9 mouse cellular contexts compared by ENCODE assay signal in the genomic region with DNA sequence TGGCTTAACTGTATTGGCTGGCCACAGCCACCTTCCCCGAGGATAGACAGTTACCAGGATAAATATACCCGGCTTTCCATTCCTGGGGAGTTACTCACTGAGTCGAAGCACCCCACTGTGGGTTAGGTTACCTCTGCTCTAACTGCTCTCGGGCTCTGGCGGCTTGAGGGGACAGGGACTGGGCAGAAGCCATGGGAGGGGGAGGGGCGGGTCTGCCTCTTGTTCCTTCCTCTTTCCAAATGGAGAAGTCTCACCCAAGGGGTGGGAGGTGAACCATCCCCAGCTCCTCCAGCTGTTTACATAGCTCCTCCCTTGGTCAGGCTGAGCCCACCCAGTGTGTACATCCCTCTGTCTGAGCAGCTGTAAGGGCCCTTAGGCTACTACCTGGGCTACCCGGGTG. TPM values are rescaled to one million over a fixed set of nuclear protein-coding genes. Genes with fewer than 3 reads are reported as not detected.
DNase-seq lines count a peak whose midpoint lies in the region; ATAC-seq and TF ChIP-seq lines count a peak whose summit lies in the region.
"Had no signal": no experiment of that assay in that cellular context is flagged by ENCODE, and none has a peak within 500 bp of the region (broad histone marks: within the 10 kb centered on the region; RNA-seq: fewer than 3 reads in every experiment).

No protein-coding gene starts in this region.

- H3K4me3 ChIP-seq in forebrain, embryonic 10.5 days, result no peak overlapping the region
- no peak overlapping the region for H3K4me3 ChIP-seq in forebrain, embryonic 13.5 days
- no peak overlapping the region for H3K4me3 ChIP-seq in intestine, embryonic 16.5 days (ENCODE audit: low read length)
- no peak overlapping the region for H3K4me3 ChIP-seq in cerebellum, adult 2 months (replicated peaks; ENCODE audit: insufficient read depth, low read depth, low read length)
- no peak overlapping the region for H3K4me3 ChIP-seq in forebrain, embryonic 12.5 days (replicated peaks)
- no peak overlapping the region for H3K4me3 ChIP-seq in midbrain, embryonic 16.5 days (ENCODE audit: low read depth, low read length)
- H3K4me3 ChIP-seq: midbrain, embryonic 12.5 days had no signal

- 27% methylated on average over 7 of the region's 7 CpGs for WGBS in forebrain, embryonic 10.5 days
- WGBS in forebrain, embryonic 13.5 days, result 38% methylated on average over 7 of the region's 7 CpGs
- WGBS in intestine, embryonic 16.5 days, result 45% methylated on average over 7 of the region's 7 CpGs
- 49% methylated on average over 7 of the region's 7 CpGs for WGBS in cerebellum, adult 2 months
- 36% methylated on average over 7 of the region's 7 CpGs for WGBS in forebrain, embryonic 12.5 days
- WGBS in midbrain, embryonic 16.5 days, result 34% methylated on average over 7 of the region's 7 CpGs

- peak overlapping the region; percentile 12 for H3K27ac ChIP-seq in forebrain, embryonic 10.5 days
- H3K27ac ChIP-seq in forebrain, embryonic 13.5 days, result no peak overlapping the region
- H3K27ac ChIP-seq in intestine, embryonic 16.5 days (ENCODE audit: low read length), result peak overlapping the region; percentile 80
- H3K27ac ChIP-seq in cerebellum, adult 2 months (ENCODE audit: insufficient read depth, low read length), result no peak overlapping the region
- H3K27ac ChIP-seq in forebrain, embryonic 12.5 days, result no peak overlapping the region
- H3K27ac ChIP-seq in midbrain, embryonic 16.5 days (ENCODE audit: low read length), result no peak overlapping the region
- H3K27ac ChIP-seq: midbrain, embryonic 12.5 days had no signal

- no peaks in the 10 kb centered on the region for H3K9me3 ChIP-seq in forebrain, embryonic 10.5 days
- H3K9me3 ChIP-seq in forebrain, embryonic 13.5 days (replicated peaks), result no peaks in the 10 kb centered on the region
- no peaks in the 10 kb centered on the region for H3K9me3 ChIP-seq in intestine, embryonic 16.5 days (ENCODE audit: control insufficient read depth, low read length)
- H3K9me3 ChIP-seq in forebrain, embryonic 12.5 days, result no peaks in the 10 kb centered on the region
- H3K9me3 ChIP-seq in midbrain, embryonic 16.5 days (replicated peaks; ENCODE audit: control insufficient read depth, low read length, poor library complexity, severe bottlenecking), result no peaks in the 10 kb centered on the region
- H3K9me3 ChIP-seq: midbrain, embryonic 12.5 days had no signal

- no peak for ATAC-seq in forebrain, embryonic 13.5 days
- no peak for ATAC-seq in intestine, embryonic 16.5 days
- no peak for ATAC-seq in forebrain, embryonic 12.5 days (ENCODE audit: low FRiP score)
- ATAC-seq in midbrain, embryonic 16.5 days, result no peak

- H3K27me3 ChIP-seq in forebrain, embryonic 10.5 days (ENCODE audit: poor library complexity, severe bottlenecking), result 0 out of 2 replicates have a peak, but pooled peaks cover 7% of the 10 kb centered on the region
- H3K27me3 ChIP-seq in forebrain, embryonic 13.5 days, result no peaks in the 10 kb centered on the region
- H3K27me3 ChIP-seq in intestine, embryonic 16.5 days (replicated peaks; ENCODE audit: control insufficient read depth, insufficient read depth, low read length), result no peaks in the 10 kb centered on the region
- no peaks in the 10 kb centered on the region for H3K27me3 ChIP-seq in cerebellum, adult 2 months (ENCODE audit: control insufficient read depth, insufficient read depth, low read length)
- no peaks in the 10 kb centered on the region for H3K27me3 ChIP-seq in forebrain, embryonic 12.5 days
- no peaks in the 10 kb centered on the region for H3K27me3 ChIP-seq in midbrain, embryonic 16.5 days (ENCODE audit: control insufficient read depth, insufficient read depth, low read depth, low read length)

- peaks cover 66% of the 10 kb centered on the region for H3K4me1 ChIP-seq in forebrain, embryonic 10.5 days
- H3K4me1 ChIP-seq in forebrain, embryonic 13.5 days, result peaks cover 35% of the 10 kb centered on the region
- H3K4me1 ChIP-seq in intestine, embryonic 16.5 days (ENCODE audit: control insufficient read depth, insufficient read depth, low read length), result peaks cover 72% of the 10 kb centered on the region
- peaks cover 71% of the 10 kb centered on the region for H3K4me1 ChIP-seq in cerebellum, adult 2 months (ENCODE audit: control insufficient read depth, insufficient read depth, low read length)
- H3K4me1 ChIP-seq in forebrain, embryonic 12.5 days, result peaks cover 41% of the 10 kb centered on the region
- peaks cover 13% of the 10 kb centered on the region for H3K4me1 ChIP-seq in midbrain, embryonic 16.5 days (ENCODE audit: control insufficient read depth, insufficient read depth, low read length)

- TF ChIP-seq CTCF in cerebellum, adult 2 months (IDR thresholded peaks at IDR 0.05; ENCODE audit: borderline replicate concordance, insufficient read depth, low read depth, low read length), result no peak

- no peak for DNase-seq in forebrain, embryonic 10.5 days (ENCODE audit: extremely low spot score, low spot score)
- peak; percentile 71 for DNase-seq in MEL-GATA-1-ER (ENCODE audit: extremely low read depth, low read depth)
- DNase-seq in lung, postnatal 25 days (ENCODE audit: low spot score), result peak; percentile 56
- no peak for DNase-seq in cerebellum, adult 2 months

- TF ChIP-seq POLR2A in cerebellum, adult 2 months (IDR thresholded peaks at IDR 0.05; ENCODE audit: borderline replicate concordance, insufficient read depth, low read length), result no peak

- 0 out of 2 replicates have a peak, but pooled peaks cover 5% of the 10 kb centered on the region for H3K36me3 ChIP-seq in forebrain, embryonic 10.5 days (replicated peaks)
- no peaks in the 10 kb centered on the region for H3K36me3 ChIP-seq in forebrain, embryonic 13.5 days (ENCODE audit: poor library complexity, severe bottlenecking)
- no peaks in the 10 kb centered on the region for H3K36me3 ChIP-seq in intestine, embryonic 16.5 days (ENCODE audit: control insufficient read depth, insufficient read depth, low read length)
- no peaks in the 10 kb centered on the region for H3K36me3 ChIP-seq in forebrain, embryonic 12.5 days (replicated peaks)
- no peaks in the 10 kb centered on the region for H3K36me3 ChIP-seq in midbrain, embryonic 16.5 days (ENCODE audit: control insufficient read depth, insufficient read depth, low read length)
- H3K36me3 ChIP-seq: midbrain, embryonic 12.5 days had no signal

- no peak overlapping the region for H3K9ac ChIP-seq in forebrain, embryonic 13.5 days
- H3K9ac ChIP-seq in intestine, embryonic 16.5 days (ENCODE audit: low read depth, low read length), result 0 out of 2 replicates have a peak overlapping the region, but pooled peaks have one; percentile 20
- H3K9ac ChIP-seq in forebrain, embryonic 12.5 days, result no peak overlapping the region
- no peak overlapping the region for H3K9ac ChIP-seq in midbrain, embryonic 16.5 days (ENCODE audit: low read depth, low read length)
- H3K9ac ChIP-seq: midbrain, embryonic 12.5 days had no signal

- H3K4me2 ChIP-seq in forebrain, embryonic 13.5 days, result no peak overlapping the region
- H3K4me2 ChIP-seq in intestine, embryonic 16.5 days (ENCODE audit: low read depth, low read length), result 0 out of 2 replicates have a peak overlapping the region, but pooled peaks have one; percentile 14
- no peak overlapping the region for H3K4me2 ChIP-seq in forebrain, embryonic 12.5 days
- H3K4me2 ChIP-seq in midbrain, embryonic 16.5 days (ENCODE audit: low read length), result no peak overlapping the region
- H3K4me2 ChIP-seq: midbrain, embryonic 12.5 days had no signal

RNA-seq across cellular contexts. Expression of a gene that starts 23.6 kb away (rescaled TPM):
- 1,454 and 1,463 TPM in 2 replicates for polyA plus RNA-seq in forebrain, embryonic 10.5 days (2016; fragmentation: Nextera tagmentation; extraction: Ambion mirVana)
- 1,081 and 1,088 TPM in 2 replicates for polyA plus RNA-seq in forebrain, embryonic 13.5 days (2015; fragmentation: Nextera tagmentation; extraction: Ambion mirVana)
- polyA plus RNA-seq in intestine, embryonic 16.5 days (2015; fragmentation: Nextera tagmentation; extraction: Ambion mirVana), result 1,506 and 1,615 TPM in 2 replicates
- 478 and 485 TPM in 2 replicates for polyA plus RNA-seq in cerebellum, adult 2 months (2012; rRNA removed)
- 860 and 944 TPM in 2 replicates for polyA plus RNA-seq in forebrain, embryonic 12.5 days (2016; fragmentation: Nextera tagmentation; extraction: Ambion mirVana)
- polyA plus RNA-seq in midbrain, embryonic 16.5 days (2015; fragmentation: Nextera tagmentation; extraction: Ambion mirVana), result 794 and 826 TPM in 2 replicates

RNA-seq across cellular contexts. Expression of a gene that starts 29.2 kb away (rescaled TPM):
- polyA plus RNA-seq in forebrain, embryonic 10.5 days (2016; fragmentation: Nextera tagmentation; extraction: Ambion mirVana), result 34.3 and 35.8 TPM in 2 replicates
- 16.8 and 17.7 TPM in 2 replicates for polyA plus RNA-seq in forebrain, embryonic 13.5 days (2015; fragmentation: Nextera tagmentation; extraction: Ambion mirVana)
- 71.9 and 88.2 TPM in 2 replicates for polyA plus RNA-seq in intestine, embryonic 16.5 days (2015; fragmentation: Nextera tagmentation; extraction: Ambion mirVana)
- 194 and 240 TPM in 2 replicates for polyA plus RNA-seq in cerebellum, adult 2 months (2012; rRNA removed)
- polyA plus RNA-seq in forebrain, embryonic 12.5 days (2016; fragmentation: Nextera tagmentation; extraction: Ambion mirVana), result 24.6 and 25.3 TPM in 2 replicates
- polyA plus RNA-seq in midbrain, embryonic 16.5 days (2015; fragmentation: Nextera tagmentation; extraction: Ambion mirVana), result 18.3 and 18.5 TPM in 2 replicates

RNA-seq across cellular contexts. Expression of a gene that starts 29.4 kb away (rescaled TPM):
- polyA plus RNA-seq in forebrain, embryonic 10.5 days (2016; fragmentation: Nextera tagmentation; extraction: Ambion mirVana), result 64.9 and 66.1 TPM in 2 replicates
- 41.7 and 46.1 TPM in 2 replicates for polyA plus RNA-seq in forebrain, embryonic 13.5 days (2015; fragmentation: Nextera tagmentation; extraction: Ambion mirVana)
- polyA plus RNA-seq in intestine, embryonic 16.5 days (2015; fragmentation: Nextera tagmentation; extraction: Ambion mirVana), result 25.5 and 26.3 TPM in 2 replicates
- polyA plus RNA-seq in cerebellum, adult 2 months (2012; rRNA removed), result 39.3 and 40.9 TPM in 2 replicates
- polyA plus RNA-seq in forebrain, embryonic 12.5 days (2016; fragmentation: Nextera tagmentation; extraction: Ambion mirVana), result 60.4 and 67.4 TPM in 2 replicates
- 45.1 and 46.7 TPM in 2 replicates for polyA plus RNA-seq in midbrain, embryonic 16.5 days (2015; fragmentation: Nextera tagmentation; extraction: Ambion mirVana)

RNA-seq across cellular contexts. Expression of a gene that starts 51.1 kb away (rescaled TPM):
- polyA plus RNA-seq in forebrain, embryonic 10.5 days (2016; fragmentation: Nextera tagmentation; extraction: Ambion mirVana), result 13.1 and 13.9 TPM in 2 replicates
- 24.7 TPM in 2 replicates for polyA plus RNA-seq in forebrain, embryonic 13.5 days (2015; fragmentation: Nextera tagmentation; extraction: Ambion mirVana)
- 20.4 and 23.1 TPM in 2 replicates for polyA plus RNA-seq in intestine, embryonic 16.5 days (2015; fragmentation: Nextera tagmentation; extraction: Ambion mirVana)
- 114 and 122 TPM in 2 replicates for polyA plus RNA-seq in cerebellum, adult 2 months (2012; rRNA removed)
- 20.0 and 23.2 TPM in 2 replicates for polyA plus RNA-seq in forebrain, embryonic 12.5 days (2016; fragmentation: Nextera tagmentation; extraction: Ambion mirVana)
- polyA plus RNA-seq in midbrain, embryonic 16.5 days (2015; fragmentation: Nextera tagmentation; extraction: Ambion mirVana), result 32.3 and 32.7 TPM in 2 replicates

Comparison
In these comparisons a context has a peak if more than half of its experiments do, and no peak if none do; other contexts are left out.
1. H3K27ac ChIP-seq: peak in forebrain, embryonic 10.5 days (single experiment) and intestine, embryonic 16.5 days (single experiment); none in forebrain, embryonic 13.5 days (single experiment), cerebellum, adult 2 months (single experiment), forebrain, embryonic 12.5 days (single experiment) and midbrain, embryonic 16.5 days (single experiment).
2. DNase-seq: peak in MEL-GATA-1-ER (single experiment) and lung, postnatal 25 days (single experiment); none in forebrain, embryonic 10.5 days (single experiment) and cerebellum, adult 2 months (0 of 2).